Mouse (Mus musculus) heart, embryonic 15.5 days (tissue): Measurements from ENCODE around the gene Il6ra. TPM values are rescaled to one million over a fixed set of nuclear protein-coding genes. Genes with fewer than 3 reads are reported as not detected.

ENCODE experiments used
- ATAC-seq: fragments of 200-750 bp; cut with Nextera tagmentation; replicated peaks from 2 replicates; pipeline ENCODE4 v1.8.0; 2017; ENCODE audit warnings: low read depth, moderate TSS enrichment; ENCODE audit not compliant: insufficient number of reproducible peaks, insufficient read depth, low FRiP score
- H3K27ac ChIP-seq: fragments of 300-500 bp; sonication (generic); 2 replicates; pipeline ENCODE4 v1.5.1; 2015; ENCODE audit warnings: mild to moderate bottlenecking, inconsistent platforms
- H3K27me3 ChIP-seq: fragments of 300-500 bp; sonication (generic); 2 replicates; pipeline ENCODE4 v1.6.1; 2015; ENCODE audit warnings: inconsistent platforms
- H3K36me3 ChIP-seq: fragments of 300-500 bp; sonication (generic); 2 replicates; pipeline ENCODE4 v1.6.1; 2015; ENCODE audit warnings: mild to moderate bottlenecking, inconsistent platforms
- H3K4me1 ChIP-seq: fragments of 300-500 bp; sonication (generic); replicated peaks from 2 replicates; pipeline ENCODE4 v1.6.1; 2015; ENCODE audit warnings: inconsistent platforms
- H3K4me2 ChIP-seq: fragments of 300-500 bp; sonication (generic); 2 replicates; pipeline ENCODE4 v1.6.1; 2015; ENCODE audit warnings: inconsistent platforms, mild to moderate bottlenecking, moderate library complexity
- H3K4me3 ChIP-seq: fragments of 300-500 bp; sonication (generic); 2 replicates; pipeline ENCODE4 v1.5.1; 2015; ENCODE audit warnings: mild to moderate bottlenecking, inconsistent platforms
- H3K9ac ChIP-seq: fragments of 300-500 bp; sonication (generic); 2 replicates; pipeline ENCODE4 v1.6.1; 2015; ENCODE audit warnings: mild to moderate bottlenecking, inconsistent platforms
- H3K9me3 ChIP-seq: fragments of 300-500 bp; sonication (generic); replicated peaks from 2 replicates; pipeline ENCODE4 v1.6.1; 2016; ENCODE audit warnings: inconsistent platforms
- WGBS: fragments of 180-500 bp; shearing (Covaris S2); methylation state at CpG from one replicate; pipeline ENCODE4 v1.1.7; 2015; ENCODE audit warnings: mixed read lengths; 5-methylcytosine and 5-hydroxymethylcytosine counted together
- polyA plus RNA-seq: library from polyadenylated mRNA; unstranded; fragments of >200 nt; fragmentation: Nextera tagmentation; extraction: Ambion mirVana; gene quantifications from 2 replicates; pipeline ENCODE4 v1.2.1, GENCODE M21; 2015

Gene Il6ra
- polyA plus RNA-seq, 1 experiment from 2014 or later: 1.1 TPM

GRCm38 (mm10) chr3:89909703-89910542, 3.1 kb downstream of the Il6ra start:
- Histone ChIP-seq H3K4me2 (no peak overlapping the region), H3K4me1 (peaks cover 23% of the 10 kb centered on the region), H3K36me3 (no peaks in the 10 kb centered on the region), H3K4me3 (no peak overlapping the region), H3K9ac (no peak overlapping the region), H3K27ac (no peak overlapping the region), H3K27me3 (peaks cover 37% of the 10 kb centered on the region), H3K9me3 (no peaks in the 10 kb centered on the region)
- no peak for ATAC-seq
- 58% methylated on average over 5 of the region's 5 CpGs for WGBS

DNA sequence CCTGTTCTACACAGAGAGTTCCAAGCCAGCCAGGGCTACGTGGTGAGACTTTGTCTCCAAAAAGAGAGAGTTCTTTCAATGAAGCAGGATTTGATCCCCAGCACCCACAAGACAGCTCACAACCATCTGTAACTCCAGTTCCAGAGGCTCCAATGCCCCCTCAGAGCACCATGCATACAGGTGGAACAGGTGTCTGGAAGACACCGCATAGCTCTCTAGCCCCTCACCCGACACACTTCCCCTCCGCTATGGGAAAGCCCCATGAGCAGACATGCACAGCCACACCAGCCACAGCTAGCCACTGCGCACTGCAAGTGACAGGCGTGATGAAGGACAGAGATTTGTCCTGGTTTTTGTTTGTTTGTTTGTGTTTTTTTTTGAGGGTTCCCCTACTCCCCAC, 4.2 kb downstream of the Il6ra start:
- Histone ChIP-seq H3K9ac (no peak overlapping the region), H3K4me2 (no peak overlapping the region), H3K36me3 (no peaks in the 10 kb centered on the region), H3K27ac (no peak overlapping the region), H3K4me3 (no peak overlapping the region), H3K27me3 (peaks cover 27% of the 10 kb centered on the region), H3K9me3 (no peaks in the 10 kb centered on the region), H3K4me1 (peaks cover 23% of the 10 kb centered on the region)
- WGBS: 80% methylated on average over 6 of the region's 6 CpGs
- no peak for ATAC-seq

DNA sequence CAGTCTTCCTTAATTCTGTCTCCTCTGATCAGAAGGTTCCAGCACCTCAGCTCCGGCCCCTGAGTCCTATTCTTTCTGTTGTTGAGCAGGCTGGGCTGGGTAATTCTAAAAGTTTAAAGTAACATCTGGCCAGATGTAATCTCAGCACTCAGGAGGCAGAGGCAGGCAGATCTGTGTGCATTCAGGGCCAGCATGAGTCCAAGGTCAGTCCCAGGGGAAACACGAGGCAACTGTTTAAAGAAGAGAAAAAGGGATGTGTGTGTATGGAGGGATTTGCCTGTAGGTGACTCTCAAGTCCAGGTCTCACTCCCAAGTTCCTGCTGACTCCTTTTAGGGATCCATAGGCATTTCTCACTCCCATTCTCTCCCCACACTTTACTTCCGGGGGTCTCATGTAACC, 5.2 kb downstream of the Il6ra start:
- no peak for ATAC-seq

GRCm38 (mm10) chr3:89899511-89899908, 13.5 kb downstream of the Il6ra start:
- H3K9ac ChIP-seq: no peak overlapping the region
- H3K36me3 ChIP-seq: no peaks in the 10 kb centered on the region
- no peak for ATAC-seq
- H3K9me3 ChIP-seq: no peaks in the 10 kb centered on the region
- H3K27me3 ChIP-seq: peaks cover 9% of the 10 kb centered on the region; the same call in 1 of the 2 replicates
- no peak overlapping the region for H3K27ac ChIP-seq
- H3K4me2 ChIP-seq: no peak overlapping the region
- H3K4me1 ChIP-seq: peaks cover 13% of the 10 kb centered on the region
- WGBS: 46% methylated on average over 8 of the region's 8 CpGs
- H3K4me3 ChIP-seq: no peak overlapping the region

More for the DNA sequence above, 5.2 kb downstream of the Il6ra start:
- Histone ChIP-seq H3K4me2 (no peak overlapping the region), H3K27ac (no peak overlapping the region), H3K4me1 (peaks cover 13% of the 10 kb centered on the region), H3K27me3 (peaks cover 24% of the 10 kb centered on the region), H3K4me3 (no peak overlapping the region), H3K9ac (no peak overlapping the region), H3K9me3 (no peaks in the 10 kb centered on the region), H3K36me3 (no peaks in the 10 kb centered on the region)
- 70% methylated on average over 3 of the region's 3 CpGs for whole genome bisulfite sequencing

DNA sequence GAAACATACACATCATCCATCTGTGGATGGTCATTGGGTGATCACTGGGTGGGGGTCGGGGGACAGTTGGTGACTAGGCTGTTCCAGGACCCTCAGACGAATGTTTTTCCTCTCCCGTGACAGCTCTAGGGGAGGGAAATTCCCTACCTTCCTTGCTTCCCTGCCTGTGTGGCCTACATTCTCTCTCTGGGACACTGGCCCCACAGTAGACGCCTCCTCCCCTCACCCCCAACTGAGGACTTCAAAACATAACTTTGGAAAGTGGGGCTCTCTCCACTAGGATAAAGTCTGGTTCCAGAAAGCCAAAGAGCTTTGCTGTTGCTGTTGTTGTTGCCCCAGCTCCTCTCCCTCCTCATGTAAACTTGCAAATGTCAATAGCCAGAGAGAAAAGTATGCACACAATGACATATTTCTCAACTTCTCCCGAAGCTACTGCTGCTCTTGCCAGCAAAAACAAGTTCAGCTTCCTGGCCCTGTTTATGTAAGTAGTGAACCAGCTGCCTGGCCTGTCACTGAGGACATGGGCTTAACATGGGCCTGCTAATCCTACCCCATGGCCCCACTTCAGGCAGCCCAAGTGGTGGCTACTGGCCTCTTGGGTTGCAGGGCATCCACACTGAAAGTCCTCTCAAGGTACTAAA, 14.0 kb downstream of the Il6ra start:
- Histone ChIP-seq H3K9me3 (no peaks in the 10 kb centered on the region), H3K4me2 (no peak overlapping the region), H3K4me3 (no peak overlapping the region), H3K27me3 (peaks cover 9% of the 10 kb centered on the region; the same call in 1 of the 2 replicates), H3K36me3 (no peaks in the 10 kb centered on the region), H3K4me1 (peaks cover 13% of the 10 kb centered on the region), H3K27ac (no peak overlapping the region), H3K9ac (no peak overlapping the region)
- no peak for ATAC-seq
- 48% methylated on average over 5 of the region's 5 CpGs for WGBS

- H3K27me3 ChIP-seq: peaks cover 9% of the 10 kb centered on the region; the same call in 1 of the 2 replicates
- no peak overlapping the region for H3K4me3 ChIP-seq
- H3K9me3 ChIP-seq: no peaks in the 10 kb centered on the region
- 64% methylated on average over 10 of the region's 10 CpGs for WGBS
- no peak for ATAC-seq
- no peaks in the 10 kb centered on the region for H3K36me3 ChIP-seq
- H3K27ac ChIP-seq: no peak overlapping the region
- no peak overlapping the region for H3K9ac ChIP-seq
- H3K4me1 ChIP-seq: peaks cover 13% of the 10 kb centered on the region
- no peak overlapping the region for H3K4me2 ChIP-seq
Measured at GRCm38 (mm10) chr3:89898011-89898410, 15.0 kb downstream of the Il6ra start.

DNA sequence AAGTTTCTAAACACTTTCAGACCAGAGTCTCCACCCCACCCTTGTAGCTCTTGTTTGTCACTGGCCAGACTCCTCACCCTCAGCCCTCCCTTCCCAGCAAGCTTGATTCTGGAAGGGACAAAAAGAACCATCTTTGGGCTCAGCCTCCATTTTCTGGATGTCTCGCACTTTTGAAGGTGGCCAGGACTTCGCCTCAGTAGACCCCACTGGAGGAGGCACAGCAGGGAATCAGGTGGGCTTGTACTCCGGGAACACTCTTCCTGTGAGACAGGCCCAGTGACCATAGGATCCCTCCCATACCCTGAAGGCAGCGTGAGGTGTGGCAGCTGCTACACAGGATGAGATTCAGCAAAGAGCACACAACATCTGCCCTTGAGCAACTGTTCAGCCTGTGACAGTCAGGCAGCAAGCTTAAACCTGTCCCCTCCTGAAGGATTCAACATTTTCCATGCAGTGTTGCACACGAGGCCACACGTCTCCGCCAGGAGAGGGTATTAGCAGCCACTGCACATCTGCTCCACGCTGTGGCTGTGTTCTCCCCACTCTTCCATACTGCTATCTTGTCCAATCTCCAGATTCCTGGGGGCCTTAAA, 15.7 kb downstream of the Il6ra start:
- H3K27ac ChIP-seq: no peak overlapping the region
- no peak overlapping the region for H3K4me2 ChIP-seq
- H3K4me1 ChIP-seq: peaks cover 11% of the 10 kb centered on the region
- H3K4me3 ChIP-seq: no peak overlapping the region
- H3K9me3 ChIP-seq: no peaks in the 10 kb centered on the region
- 79% methylated on average over 8 of the region's 8 CpGs for WGBS
- H3K27me3 ChIP-seq: peaks cover 9% of the 10 kb centered on the region; the same call in 1 of the 2 replicates
- ATAC-seq: no peak
- H3K36me3 ChIP-seq: no peaks in the 10 kb centered on the region
- no peak overlapping the region for H3K9ac ChIP-seq

GRCm38 (mm10) chr3:89896571-89896970, 16.4 kb downstream of the Il6ra start:
- Histone ChIP-seq H3K36me3 (no peaks in the 10 kb centered on the region), H3K9ac (no peak overlapping the region), H3K4me1 (peaks cover 4% of the 10 kb centered on the region), H3K4me3 (no peak overlapping the region), H3K9me3 (no peaks in the 10 kb centered on the region), H3K4me2 (no peak overlapping the region), H3K27ac (no peak overlapping the region), H3K27me3 (peaks cover 9% of the 10 kb centered on the region; the same call in 1 of the 2 replicates)
- WGBS: 35% methylated on average over 5 of the region's 5 CpGs
- ATAC-seq: no peak

- Histone ChIP-seq H3K9me3 (no peaks in the 10 kb centered on the region), H3K4me1 (no peaks in the 10 kb centered on the region), H3K9ac (no peak overlapping the region), H3K4me2 (no peak overlapping the region), H3K27me3 (peaks cover 9% of the 10 kb centered on the region; the same call in 1 of the 2 replicates), H3K27ac (no peak overlapping the region), H3K36me3 (no peaks in the 10 kb centered on the region), H3K4me3 (no peak overlapping the region)
- 77% methylated on average over 5 of the region's 5 CpGs for WGBS
- no peak for ATAC-seq
Measured at GRCm38 (mm10) chr3:89892517-89893106, 20.4 kb downstream of the Il6ra start.

DNA sequence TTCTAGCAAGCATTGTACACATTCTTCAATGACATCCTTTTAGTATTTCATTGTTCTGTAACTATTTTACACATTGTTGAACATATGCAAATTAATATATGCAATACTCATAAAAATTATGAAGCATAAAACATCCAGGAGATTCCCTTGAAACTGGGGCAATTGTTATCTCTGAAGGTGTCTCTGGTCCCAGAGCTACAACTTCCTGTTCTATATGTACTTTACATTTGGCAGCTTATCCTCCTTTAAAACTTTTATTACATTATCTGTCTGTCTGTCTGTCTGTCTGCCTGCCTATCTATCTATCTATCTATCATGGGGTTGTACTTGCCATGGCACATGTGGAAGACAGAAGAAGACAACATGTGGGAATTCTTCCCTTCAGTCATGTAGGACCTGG, 21.3 kb downstream of the Il6ra start:
- no peak overlapping the region for H3K27ac ChIP-seq
- ATAC-seq: no peak
- no peak overlapping the region for H3K4me3 ChIP-seq
- H3K9me3 ChIP-seq: no peaks in the 10 kb centered on the region
- H3K4me2 ChIP-seq: no peak overlapping the region
- no peak overlapping the region for H3K9ac ChIP-seq
- H3K36me3 ChIP-seq: no peaks in the 10 kb centered on the region
- H3K27me3 ChIP-seq: peaks cover 2% of the 10 kb centered on the region; the same call in 1 of the 2 replicates
- no peaks in the 10 kb centered on the region for H3K4me1 ChIP-seq

DNA sequence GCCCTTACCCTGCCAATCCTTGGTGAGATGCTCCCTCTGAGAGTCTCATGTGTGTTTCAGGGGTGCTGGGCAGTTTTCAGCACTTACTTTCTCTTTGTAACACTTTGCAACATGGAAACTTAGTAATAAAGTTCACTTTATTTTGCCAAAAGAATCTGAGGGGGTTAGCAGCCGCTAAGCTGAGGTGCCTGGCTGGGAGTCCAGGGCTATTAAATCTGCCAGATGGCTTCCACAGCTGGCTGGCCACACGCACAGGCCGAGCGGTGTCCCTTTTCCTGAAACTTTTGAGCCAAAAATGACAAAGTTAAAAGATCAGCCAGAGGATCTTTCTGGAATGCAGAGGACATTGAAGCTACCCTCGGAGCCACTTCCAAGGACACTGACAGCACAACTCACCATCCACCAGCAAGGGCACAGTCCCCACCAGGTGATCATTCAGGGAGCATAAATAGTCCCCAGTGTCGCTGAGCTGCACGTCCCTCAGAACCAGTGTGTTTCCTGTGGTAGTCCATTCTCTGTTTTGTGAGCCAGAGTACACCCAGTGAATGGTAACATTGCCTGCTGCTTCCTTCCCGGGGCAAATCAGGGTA, 23.1 kb downstream of the Il6ra start:
- Histone ChIP-seq H3K4me3 (no peak overlapping the region), H3K27ac (no peak overlapping the region), H3K9ac (no peak overlapping the region), H3K36me3 (no peaks in the 10 kb centered on the region), H3K9me3 (no peaks in the 10 kb centered on the region), H3K27me3 (no peaks in the 10 kb centered on the region), H3K4me1 (no peaks in the 10 kb centered on the region), H3K4me2 (no peak overlapping the region)
- WGBS: 62% methylated on average over 8 of the region's 8 CpGs
- no peak for ATAC-seq
